Mouse (Mus musculus): ENCODE data around the gene Gm12800. TPM values are rescaled to one million over a fixed set of nuclear protein-coding genes. Genes with fewer than 3 reads are reported as not detected.
"Not testable (repeated sequence)": the region's sequence is repeated elsewhere in the genome, so short reads cannot be mapped to it uniquely, and the experiment has no call there.

Gm12800 gene
- 0.42 TPM in 1 of 2 replicates, not detected in the other for polyA plus RNA-seq (2011; ENCODE audit: insufficient read depth, insufficient read length, low read depth, missing spikeins)

DNA sequence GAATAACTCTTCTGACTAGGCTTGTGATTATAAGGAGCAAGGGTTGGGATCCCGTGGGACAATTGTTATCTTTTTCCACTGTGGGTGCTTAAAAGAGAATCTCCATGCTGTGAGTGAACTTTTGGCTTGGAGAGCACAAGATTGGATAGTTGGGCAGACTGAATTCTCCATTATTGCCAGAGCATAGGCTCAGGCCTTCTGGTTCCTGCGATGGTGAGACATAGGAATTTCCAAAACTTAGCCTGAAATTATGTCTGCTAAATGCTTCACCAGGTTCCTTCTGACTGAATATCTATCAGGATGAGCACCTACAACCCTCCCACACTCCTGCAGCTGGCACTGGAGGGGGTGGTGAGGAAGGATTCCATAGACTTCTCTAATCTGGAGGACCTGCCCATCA is at the start of gene Gm12800:
Gene Gm12800 (plus strand): TSS at position 301 of the 400 bp plus-strand sequence.
- not testable (repeated sequence) for H3K9me3 ChIP-seq (replicated peaks; ENCODE audit: control insufficient read depth, insufficient read depth, low read length, poor library complexity, severe bottlenecking)

DNA sequence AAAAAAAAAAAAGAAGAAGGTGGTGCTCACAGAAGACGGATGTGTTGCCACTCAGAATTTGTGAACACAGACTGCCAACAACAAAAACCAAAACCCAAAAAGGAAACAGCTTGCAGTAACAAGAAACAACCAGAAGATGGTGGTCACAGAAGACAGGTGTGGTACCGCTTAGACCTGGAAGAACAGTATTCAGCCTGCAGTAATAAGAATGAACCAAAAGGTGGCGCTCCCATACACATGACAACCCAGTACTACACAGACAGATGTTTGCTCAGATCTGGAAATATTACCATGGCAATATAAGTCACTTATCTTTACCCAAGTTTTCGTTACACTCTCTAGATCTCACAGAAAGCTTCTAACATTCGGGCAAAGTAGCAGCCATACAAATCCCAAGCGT is 48.0 kb upstream of the Gm12800 start:
- H3K27me3 ChIP-seq (ENCODE audit: control insufficient read depth, insufficient read depth, low read length, poor library complexity, severe bottlenecking): no peaks in the 10 kb centered on the region
- H3K4me3 ChIP-seq (ENCODE audit: low read depth, low read length): no peak overlapping the region
- no peak overlapping the region for H3K9ac ChIP-seq (ENCODE audit: low read depth, poor library complexity, severe bottlenecking)
- peak; percentile 49 for TF ChIP-seq CTCF (IDR thresholded peaks at IDR 0.05; ENCODE audit: low read depth, low read length)
- TF ChIP-seq EP300 (IDR thresholded peaks at IDR 0.05; ENCODE audit: insufficient read depth, low read depth, low read length): no peak
- H3K27ac ChIP-seq (ENCODE audit: insufficient read depth, low read length): no peak overlapping the region
- no peaks in the 10 kb centered on the region for H3K9me3 ChIP-seq (replicated peaks; ENCODE audit: control insufficient read depth, insufficient read depth, low read length, poor library complexity, severe bottlenecking)
- H3K4me1 ChIP-seq (ENCODE audit: control insufficient read depth, insufficient read depth, low read length): no peaks in the 10 kb centered on the region
- no peaks in the 10 kb centered on the region for H3K36me3 ChIP-seq (ENCODE audit: control insufficient read depth, insufficient read depth, low read length, poor library complexity, severe bottlenecking)

More for the DNA sequence above, at the start of gene Gm12800:
- not testable (repeated sequence) for H3K9ac ChIP-seq (ENCODE audit: low read depth, poor library complexity, severe bottlenecking); H3K36me3 ChIP-seq (ENCODE audit: control insufficient read depth, insufficient read depth, low read length, poor library complexity, severe bottlenecking); H3K4me3 ChIP-seq (ENCODE audit: low read depth, low read length); H3K27me3 ChIP-seq (ENCODE audit: control insufficient read depth, insufficient read depth, low read length, poor library complexity, severe bottlenecking); H3K4me1 ChIP-seq (ENCODE audit: control insufficient read depth, insufficient read depth, low read length); H3K27ac ChIP-seq (ENCODE audit: insufficient read depth, low read length)

GRCm38 (mm10) chr4:101862289-101862688 is 46.6 kb upstream of the Gm12800 start:
- Histone ChIP-seq H3K9ac (ENCODE audit: low read depth, poor library complexity, severe bottlenecking) (no peak overlapping the region), H3K4me1 (ENCODE audit: control insufficient read depth, insufficient read depth, low read length) (no peaks in the 10 kb centered on the region), H3K27ac (ENCODE audit: insufficient read depth, low read length) (no peak overlapping the region), H3K36me3 (ENCODE audit: control insufficient read depth, insufficient read depth, low read length, poor library complexity, severe bottlenecking) (no peaks in the 10 kb centered on the region), H3K27me3 (ENCODE audit: control insufficient read depth, insufficient read depth, low read length, poor library complexity, severe bottlenecking) (no peaks in the 10 kb centered on the region), H3K4me3 (ENCODE audit: low read depth, low read length) (no peak overlapping the region), H3K9me3 (replicated peaks; ENCODE audit: control insufficient read depth, insufficient read depth, low read length, poor library complexity, severe bottlenecking) (no peaks in the 10 kb centered on the region)
- TF ChIP-seq EP300 (IDR thresholded peaks at IDR 0.05; ENCODE audit: insufficient read depth, low read depth, low read length) (no peak), POLR2A (IDR thresholded peaks at IDR 0.05; ENCODE audit: insufficient read depth, low read length) (no peak), CTCF (IDR thresholded peaks at IDR 0.05; ENCODE audit: low read depth, low read length) (no peak)

GRCm38 (mm10) chr4:101872031-101872430 is 36.9 kb upstream of the Gm12800 start:
- not testable (repeated sequence) for H3K4me3 ChIP-seq (ENCODE audit: low read depth, low read length); H3K9me3 ChIP-seq (replicated peaks; ENCODE audit: control insufficient read depth, insufficient read depth, low read length, poor library complexity, severe bottlenecking); H3K9ac ChIP-seq (ENCODE audit: low read depth, poor library complexity, severe bottlenecking); H3K36me3 ChIP-seq (ENCODE audit: control insufficient read depth, insufficient read depth, low read length, poor library complexity, severe bottlenecking); H3K27me3 ChIP-seq (ENCODE audit: control insufficient read depth, insufficient read depth, low read length, poor library complexity, severe bottlenecking); H3K4me1 ChIP-seq (ENCODE audit: control insufficient read depth, insufficient read depth, low read length); H3K27ac ChIP-seq (ENCODE audit: insufficient read depth, low read length)

DNA sequence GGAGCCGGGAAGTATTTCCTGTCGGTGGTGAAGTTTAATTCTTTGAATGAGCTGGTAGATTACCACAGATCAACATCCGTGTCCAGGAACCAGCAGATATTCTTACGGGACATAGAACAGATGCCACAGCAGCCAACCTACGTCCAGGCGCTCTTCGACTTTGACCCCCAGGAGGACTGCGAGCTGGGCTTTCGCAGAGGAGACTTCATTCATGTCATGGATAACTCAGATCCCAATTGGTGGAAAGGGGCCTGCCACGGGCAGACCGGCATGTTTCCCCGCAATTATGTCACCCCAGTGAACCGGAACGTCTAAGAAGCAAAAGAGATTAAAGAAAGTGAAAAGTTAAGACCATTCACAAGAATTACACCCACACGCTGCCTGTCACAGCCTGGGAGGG is 33.2 kb upstream of the Gm12800 start:
- not testable (repeated sequence) for H3K36me3 ChIP-seq (ENCODE audit: control insufficient read depth, insufficient read depth, low read length, poor library complexity, severe bottlenecking); H3K27ac ChIP-seq (ENCODE audit: insufficient read depth, low read length); H3K9me3 ChIP-seq (replicated peaks; ENCODE audit: control insufficient read depth, insufficient read depth, low read length, poor library complexity, severe bottlenecking); H3K27me3 ChIP-seq (ENCODE audit: control insufficient read depth, insufficient read depth, low read length, poor library complexity, severe bottlenecking); H3K9ac ChIP-seq (ENCODE audit: low read depth, poor library complexity, severe bottlenecking); H3K4me3 ChIP-seq (ENCODE audit: low read depth, low read length); H3K4me1 ChIP-seq (ENCODE audit: control insufficient read depth, insufficient read depth, low read length)

- H3K9me3 ChIP-seq (replicated peaks; ENCODE audit: control insufficient read depth, insufficient read depth, low read length, poor library complexity, severe bottlenecking): peaks cover 34% of the 10 kb centered on the region
- peak overlapping the region; percentile 92 for H3K27ac ChIP-seq (ENCODE audit: insufficient read depth, low read length)
- no peak overlapping the region for H3K9ac ChIP-seq (ENCODE audit: low read depth, poor library complexity, severe bottlenecking)
- H3K4me1 ChIP-seq (ENCODE audit: control insufficient read depth, insufficient read depth, low read length): no peaks in the 10 kb centered on the region
- H3K36me3 ChIP-seq (ENCODE audit: control insufficient read depth, insufficient read depth, low read length, poor library complexity, severe bottlenecking): no peaks in the 10 kb centered on the region
- no peaks in the 10 kb centered on the region for H3K27me3 ChIP-seq (ENCODE audit: control insufficient read depth, insufficient read depth, low read length, poor library complexity, severe bottlenecking)
- TF ChIP-seq POLR2A (IDR thresholded peaks at IDR 0.05; ENCODE audit: insufficient read depth, low read length): no peak
- no peak for TF ChIP-seq EP300 (IDR thresholded peaks at IDR 0.05; ENCODE audit: insufficient read depth, low read depth, low read length)
- no peak for TF ChIP-seq CTCF (IDR thresholded peaks at IDR 0.05; ENCODE audit: low read depth, low read length)
- H3K4me3 ChIP-seq (ENCODE audit: low read depth, low read length): no peak overlapping the region
Observed at GRCm38 (mm10) chr4:101883641-101884040, 25.3 kb upstream of the Gm12800 start.

DNA sequence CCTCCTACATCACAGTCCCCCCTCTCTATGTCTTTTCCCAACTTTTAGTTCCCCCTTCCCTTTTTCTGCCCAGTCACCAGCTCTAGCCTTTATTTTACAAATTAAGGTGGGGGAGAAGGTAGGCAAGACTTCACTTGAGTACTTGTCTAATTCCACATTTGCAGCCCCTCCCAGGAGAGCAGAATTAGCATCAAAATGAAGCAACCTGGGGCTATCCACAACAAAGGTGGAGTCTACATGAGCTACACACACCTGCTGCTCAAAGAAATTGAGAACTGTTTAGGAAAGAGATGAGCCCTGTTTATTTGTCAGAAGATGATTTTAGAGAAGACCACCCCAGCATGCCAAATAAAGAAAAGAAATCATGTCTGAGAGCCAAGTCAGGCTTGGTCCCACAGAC is 19.5 kb upstream of the Gm12800 start:
- peak overlapping the region; percentile 98 for H3K27ac ChIP-seq (ENCODE audit: insufficient read depth, low read length)
- H3K9ac ChIP-seq (ENCODE audit: low read depth, poor library complexity, severe bottlenecking): no peak overlapping the region
- H3K9me3 ChIP-seq (replicated peaks; ENCODE audit: control insufficient read depth, insufficient read depth, low read length, poor library complexity, severe bottlenecking): peaks cover 35% of the 10 kb centered on the region
- H3K27me3 ChIP-seq (ENCODE audit: control insufficient read depth, insufficient read depth, low read length, poor library complexity, severe bottlenecking): no peaks in the 10 kb centered on the region
- H3K4me1 ChIP-seq (ENCODE audit: control insufficient read depth, insufficient read depth, low read length): peaks cover 5% of the 10 kb centered on the region
- H3K4me3 ChIP-seq (ENCODE audit: low read depth, low read length): no peak overlapping the region
- H3K36me3 ChIP-seq (ENCODE audit: control insufficient read depth, insufficient read depth, low read length, poor library complexity, severe bottlenecking): no peaks in the 10 kb centered on the region
- no peak for TF ChIP-seq POLR2A (IDR thresholded peaks at IDR 0.05; ENCODE audit: insufficient read depth, low read length)
- no peak for TF ChIP-seq CTCF (IDR thresholded peaks at IDR 0.05; ENCODE audit: low read depth, low read length)
- TF ChIP-seq EP300 (IDR thresholded peaks at IDR 0.05; ENCODE audit: insufficient read depth, low read depth, low read length): no peak

All from ES-Bruce4 (cell line).